Mouse (Mus musculus): ENCODE measurements around the gene Timm23. TPM values are rescaled to one million over a fixed set of nuclear protein-coding genes. Genes with fewer than 3 reads are reported as not detected.
"Not testable (repeated sequence)": the region's sequence is repeated elsewhere in the genome, so short reads cannot be mapped to it uniquely, and the experiment has no call there.

Timm23 gene
- total RNA-seq, 2 experiments from 2014 or later, result 64.1 to 75.7 TPM

GRCm38 (mm10) chr14:32140359-32140965, 61.2 kb downstream of the Timm23 start:
- DNase-seq (ENCODE audit: low spot score in 2 of 2), result no peak

- DNase-seq (ENCODE audit: low spot score in 2 of 2), result not testable (repeated sequence)
Observed at GRCm38 (mm10) chr14:32136467-32136866, 65.2 kb downstream of the Timm23 start.

- DNase-seq (ENCODE audit: low spot score in 2 of 2), result no peak
Observed at GRCm38 (mm10) chr14:32134293-32134692, 67.4 kb downstream of the Timm23 start.

- no peak for DNase-seq (ENCODE audit: low spot score in 2 of 2)
Observed at GRCm38 (mm10) chr14:32131836-32132235, 69.9 kb downstream of the Timm23 start.

Other genes with a start within 250 kb of the Timm23 start
- gene Galnt15, start 172.9 kb downstream of the Timm23 start, total RNA-seq (2021), result 1 to 10 TPM; 1.8 to 2.6 TPM
- 10 to 100 TPM; 13.3 to 15.0 TPM for gene Oxnad1, start 116.5 kb downstream of the Timm23 start, total RNA-seq (2021)
- 10 to 100 TPM; 40.2 to 45.3 TPM for gene Dph3, start 116.2 kb downstream of the Timm23 start, total RNA-seq (2021)
- not detected for gene Msmb, start 59.9 kb downstream of the Timm23 start, total RNA-seq (2021)
- 10 to 100 TPM; 96.8 to 97.3 TPM for gene Ncoa4, start 42.0 kb downstream of the Timm23 start, total RNA-seq (2021)
- 10 to 100 TPM; 37.4 to 44.3 TPM for gene Parg, start 51 bp upstream of the Timm23 start, total RNA-seq (2021)
- gene Ogdhl, start 120.1 kb upstream of the Timm23 start, total RNA-seq (2021), result 100 to 1,000 TPM; 109 to 129 TPM
- under 1 TPM in 1 of 2 experiments, not detected in 1; 0.44 TPM for gene 1700024G13Rik, start 186.5 kb upstream of the Timm23 start, total RNA-seq (2021)